Mouse (Mus musculus) hindbrain, embryonic 14.5 days (tissue): Measurements from ENCODE around the gene Tmem163. TPM values are rescaled to one million over a fixed set of nuclear protein-coding genes. Genes with fewer than 3 reads are reported as not detected.
A peak's percentile ranks its signal among the peaks of the same experiment; 100 is the strongest.

Experiments
- ATAC-seq: fragments of 200-750 bp; cut with Nextera tagmentation; 2 replicates; pipeline ENCODE4 v1.8.0; 2017; ENCODE audit warnings: moderate number of reproducible peaks, mild to moderate bottlenecking, moderate TSS enrichment, moderate library complexity; ENCODE audit not compliant: low FRiP score
- DNase-seq: peaks from one replicate; pipeline ENCODE4 v3.0.0-alpha.2; 2015; ENCODE audit warnings: low spot score
- H3K27ac ChIP-seq: fragments of 300-500 bp; sonication (generic); 2 replicates; pipeline ENCODE4 v1.5.1; 2014; ENCODE audit warnings: mild to moderate bottlenecking, moderate library complexity
- H3K27me3 ChIP-seq: fragments of 300-500 bp; sonication (generic); 2 replicates; pipeline ENCODE4 v1.6.1; 2014; ENCODE audit warnings: mild to moderate bottlenecking, low read length, mixed read lengths; ENCODE audit not compliant: control insufficient read depth, insufficient read depth
- H3K36me3 ChIP-seq: fragments of 300-500 bp; sonication (generic); replicated peaks from 2 replicates; pipeline ENCODE4 v1.6.1; 2014; ENCODE audit not compliant: control insufficient read depth, insufficient read depth
- H3K4me1 ChIP-seq: fragments of 300-500 bp; sonication (generic); replicated peaks from 2 replicates; pipeline ENCODE4 v1.6.1; 2014; ENCODE audit warnings: antibody characterized with exemption, low read length, mixed read lengths; ENCODE audit not compliant: control insufficient read depth, insufficient read depth
- H3K4me2 ChIP-seq: fragments of 300-500 bp; sonication (generic); replicated peaks from 2 replicates; pipeline ENCODE4 v1.6.1; 2014; ENCODE audit warnings: mild to moderate bottlenecking, moderate library complexity
- H3K4me3 ChIP-seq: fragments of 300-500 bp; sonication (generic); replicated peaks from 2 replicates; pipeline ENCODE4 v1.5.1; 2014; ENCODE audit warnings: mild to moderate bottlenecking, low read length
- H3K9ac ChIP-seq: fragments of 300-500 bp; sonication (generic); 2 replicates; pipeline ENCODE4 v1.6.1; 2014
- H3K9me3 ChIP-seq: fragments of 300-500 bp; sonication (generic); 2 replicates; pipeline ENCODE4 v1.6.1; 2016; ENCODE audit warnings: low read length; ENCODE audit not compliant: control insufficient read depth
- WGBS: fragments of 180-500 bp; shearing (Covaris S2); extraction: QIAGEN DNeasy Blood & Tissue Kit; methylation state at CpG from one replicate; pipeline ENCODE4 v1.1.7; 2014; 5-methylcytosine and 5-hydroxymethylcytosine counted together
- polyA plus RNA-seq: library from polyadenylated mRNA; unstranded; fragments of >200 nt; fragmentation: Nextera tagmentation; extraction: Ambion mirVana; gene quantifications from 2 replicates; pipeline ENCODE4 v1.2.1, GENCODE M21; 2014

Gene Tmem163
- polyA plus RNA-seq, 1 experiment from 2014 or later: 55.6 TPM

GRCm38 (mm10) chr1:127508067-127508739 is 171.1 kb downstream of the Tmem163 start:
- ATAC-seq (peak; percentile 72), DNase-seq (peak; percentile 57)
- Histone ChIP-seq H3K4me3 (no peak overlapping the region), H3K36me3 (no peaks in the 10 kb centered on the region), H3K9ac (no peak overlapping the region), H3K27ac (peak overlapping the region; percentile 81), H3K4me1 (peaks cover 23% of the 10 kb centered on the region; the same call in 1 of the 2 replicates), H3K4me2 (no peak overlapping the region), H3K27me3 (no peaks in the 10 kb centered on the region), H3K9me3 (no peaks in the 10 kb centered on the region)
- WGBS: 36% methylated on average over 16 of the region's 16 CpGs

- H3K4me1 ChIP-seq: peaks cover 23% of the 10 kb centered on the region; the same call in 1 of the 2 replicates
- H3K36me3 ChIP-seq: no peaks in the 10 kb centered on the region
- H3K27ac ChIP-seq: peak overlapping the region; percentile 38; the same call in 1 of the 2 replicates
- H3K4me3 ChIP-seq: no peak overlapping the region
- ATAC-seq: no peak
- H3K9me3 ChIP-seq: no peaks in the 10 kb centered on the region
- H3K9ac ChIP-seq: no peak overlapping the region
- no peak for DNase-seq
- H3K4me2 ChIP-seq: no peak overlapping the region
- H3K27me3 ChIP-seq: no peaks in the 10 kb centered on the region
- WGBS: 45% methylated on average over 10 of the region's 10 CpGs
These were observed 172.2 kb downstream of the Tmem163 start for GRCm38 (mm10) chr1:127507042-127507650.

- peak; percentile 37 for DNase-seq
- ATAC-seq: no peak
- no peaks in the 10 kb centered on the region for H3K27me3 ChIP-seq
These were observed 178.6 kb downstream of the Tmem163 start for GRCm38 (mm10) chr1:127500701-127501100.

GRCm38 (mm10) chr1:127500219-127500618 is 179.1 kb downstream of the Tmem163 start:
- Histone ChIP-seq H3K27ac (peak overlapping the region; percentile 69), H3K4me2 (no peak overlapping the region)

More at GRCm38 (mm10) chr1:127500701-127501100, 178.6 kb downstream of the Tmem163 start:
- 54% methylated on average over 17 of the region's 17 CpGs for WGBS
- H3K9ac ChIP-seq: 0 out of 2 replicates have a peak overlapping the region, but pooled peaks have one; percentile 26
- H3K9me3 ChIP-seq: no peaks in the 10 kb centered on the region
- H3K4me2 ChIP-seq: no peak overlapping the region
- 0 out of 2 replicates have a peak, but pooled peaks cover 7% of the 10 kb centered on the region for H3K4me1 ChIP-seq
- H3K27ac ChIP-seq: peak overlapping the region; percentile 69
- no peaks in the 10 kb centered on the region for H3K36me3 ChIP-seq
- no peak overlapping the region for H3K4me3 ChIP-seq

GRCm38 (mm10) chr1:127498746-127499145 is 180.6 kb downstream of the Tmem163 start:
- H3K4me1 ChIP-seq: 0 out of 2 replicates have a peak, but pooled peaks cover 7% of the 10 kb centered on the region
- H3K27me3 ChIP-seq: no peaks in the 10 kb centered on the region
- H3K9me3 ChIP-seq: no peaks in the 10 kb centered on the region
- WGBS: 66% methylated on average over 9 of the region's 9 CpGs
- no peak overlapping the region for H3K4me2 ChIP-seq
- DNase-seq: no peak
- H3K4me3 ChIP-seq: no peak overlapping the region
- H3K27ac ChIP-seq: no peak overlapping the region
- no peak for ATAC-seq
- H3K36me3 ChIP-seq: no peaks in the 10 kb centered on the region
- no peak overlapping the region for H3K9ac ChIP-seq

More at GRCm38 (mm10) chr1:127500219-127500618, 179.1 kb downstream of the Tmem163 start:
- WGBS: 7% methylated on average over 8 of the region's 8 CpGs
- Histone ChIP-seq H3K36me3 (no peaks in the 10 kb centered on the region), H3K4me1 (0 out of 2 replicates have a peak, but pooled peaks cover 7% of the 10 kb centered on the region), H3K9me3 (no peaks in the 10 kb centered on the region), H3K9ac (no peak overlapping the region), H3K27me3 (no peaks in the 10 kb centered on the region), H3K4me3 (no peak overlapping the region)
- peak; percentile 60; the same call in 1 of the 2 replicates for ATAC-seq
- peak; percentile 92 for DNase-seq

GRCm38 (mm10) chr1:127496737-127497543 is 182.4 kb downstream of the Tmem163 start:
- no peaks in the 10 kb centered on the region for H3K36me3 ChIP-seq
- H3K9ac ChIP-seq: no peak overlapping the region
- no peaks in the 10 kb centered on the region for H3K27me3 ChIP-seq
- WGBS: 35% methylated on average over 9 of the region's 9 CpGs
- DNase-seq (peak; percentile 77), ATAC-seq (peak; percentile 64)
- H3K9me3 ChIP-seq: no peaks in the 10 kb centered on the region
- no peak overlapping the region for H3K4me3 ChIP-seq
- H3K4me1 ChIP-seq: 0 out of 2 replicates have a peak, but pooled peaks cover 7% of the 10 kb centered on the region
- H3K4me2 ChIP-seq: 0 out of 2 replicates have a peak overlapping the region, but pooled peaks have one; percentile 32
- no peak overlapping the region for H3K27ac ChIP-seq

GRCm38 (mm10) chr1:127487161-127487560 is 192.2 kb downstream of the Tmem163 start:
- H3K9me3 ChIP-seq: no peaks in the 10 kb centered on the region

GRCm38 (mm10) chr1:127484826-127485225 is 194.5 kb downstream of the Tmem163 start:
- peaks cover 7% of the 10 kb centered on the region; the same call in 1 of the 2 replicates for H3K36me3 ChIP-seq
- no peaks in the 10 kb centered on the region for H3K9me3 ChIP-seq
- ATAC-seq (no peak), DNase-seq (peak; percentile 45)
- H3K4me2 ChIP-seq: no peak overlapping the region
- 44% methylated on average over 7 of the region's 7 CpGs for WGBS
- H3K4me1 ChIP-seq: no peaks in the 10 kb centered on the region
- no peak overlapping the region for H3K27ac ChIP-seq
- H3K9ac ChIP-seq: no peak overlapping the region
- H3K4me3 ChIP-seq: no peak overlapping the region
- no peaks in the 10 kb centered on the region for H3K27me3 ChIP-seq

More at GRCm38 (mm10) chr1:127487161-127487560, 192.2 kb downstream of the Tmem163 start:
- DNase-seq (peak; percentile 37), ATAC-seq (no peak)
- Histone ChIP-seq H3K36me3 (peaks cover 18% of the 10 kb centered on the region), H3K4me1 (no peaks in the 10 kb centered on the region), H3K9ac (no peak overlapping the region), H3K4me2 (no peak overlapping the region), H3K4me3 (no peak overlapping the region), H3K27me3 (no peaks in the 10 kb centered on the region), H3K27ac (no peak overlapping the region)
- WGBS: 75% methylated on average over 4 of the region's 4 CpGs
